Mouse (Mus musculus) T-cell, adult 2 months (primary cell): ENCODE results near the gene Fam129b.
"Not testable (repeated sequence)": the region's sequence is repeated elsewhere in the genome, so short reads cannot be mapped to it uniquely, and the experiment has no call there.

Source experiments
- DNase-seq: peaks from one replicate; pipeline ENCODE4 v3.0.0; 2022; ENCODE audit warnings: low spot score

Gene Fam129b

GRCm38 (mm10) chr2:32875675-32876489, at the start of gene Fam129b:
Fam129b (plus strand) TSS chr2:32876114.
- DNase-seq: peak; percentile 36

GRCm38 (mm10) chr2:32828979-32829676, 46.8 kb upstream of the Fam129b start:
- no peak for DNase-seq

- DNase-seq: peak; percentile 71
These were observed 41.4 kb upstream of the Fam129b start for GRCm38 (mm10) chr2:32834496-32834895.

- DNase-seq: no peak
These were observed 40.3 kb upstream of the Fam129b start for GRCm38 (mm10) chr2:32835588-32835987.

- no peak for DNase-seq
These were observed 37.6 kb upstream of the Fam129b start for GRCm38 (mm10) chr2:32838147-32838884.

- no peak for DNase-seq
These were observed 36.7 kb upstream of the Fam129b start for GRCm38 (mm10) chr2:32839261-32839660.

- no peak for DNase-seq
These were observed 34.8 kb upstream of the Fam129b start for GRCm38 (mm10) chr2:32841099-32841498.

GRCm38 (mm10) chr2:32842558-32842957, 33.4 kb upstream of the Fam129b start:
- no peak for DNase-seq

- DNase-seq: no peak
These were observed 30.3 kb upstream of the Fam129b start for GRCm38 (mm10) chr2:32845572-32846100.

GRCm38 (mm10) chr2:32846101-32846804, 29.7 kb upstream of the Fam129b start:
- DNase-seq: peak; percentile 25

GRCm38 (mm10) chr2:32846805-32847467, 29.0 kb upstream of the Fam129b start, which contains the start of gene Stxbp1:
Stxbp1 (minus strand) TSS chr2:32847245.
- DNase-seq: peak; percentile 80

GRCm38 (mm10) chr2:32847468-32847821, 28.5 kb upstream of the Fam129b start:
- DNase-seq: no peak

GRCm38 (mm10) chr2:32852156-32852555, 23.8 kb upstream of the Fam129b start:
- peak; percentile 33 for DNase-seq

- not testable (repeated sequence) for DNase-seq
These were observed 22.2 kb upstream of the Fam129b start for GRCm38 (mm10) chr2:32853716-32854115.

- DNase-seq: peak; percentile 81
These were observed 21.7 kb upstream of the Fam129b start for GRCm38 (mm10) chr2:32854206-32854605.

- no peak for DNase-seq
These were observed 20.7 kb upstream of the Fam129b start for GRCm38 (mm10) chr2:32855046-32855785.

GRCm38 (mm10) chr2:32855790-32856465, 20.0 kb upstream of the Fam129b start:
- DNase-seq: no peak

- DNase-seq: peak; percentile 74
These were observed 18.3 kb upstream of the Fam129b start for GRCm38 (mm10) chr2:32857584-32857983.

GRCm38 (mm10) chr2:32859010-32859621, 16.8 kb upstream of the Fam129b start:
- peak; percentile 63 for DNase-seq
